Mouse (Mus musculus) forebrain, embryonic 10.5 days (tissue): ENCODE measurements around the gene Pgpep1. TPM values are rescaled to one million over a fixed set of nuclear protein-coding genes. Genes with fewer than 3 reads are reported as not detected.
A peak's percentile ranks its signal among the peaks of the same experiment; 100 is the strongest.

Experiments
- DNase-seq: peaks from one replicate; pipeline ENCODE4 v3.0.0-alpha.2; 2017; ENCODE audit warnings: low spot score; ENCODE audit errors: extremely low spot score
- H3K27ac ChIP-seq: fragments of 300-500 bp; sonication (generic); 2 replicates; pipeline ENCODE4 v1.5.1; 2016; ENCODE audit warnings: mild to moderate bottlenecking
- H3K27me3 ChIP-seq: fragments of 300-500 bp; sonication (generic); 2 replicates; pipeline ENCODE4 v1.6.1; 2016; ENCODE audit warnings: mild to moderate bottlenecking; ENCODE audit not compliant: poor library complexity, severe bottlenecking
- H3K36me3 ChIP-seq: fragments of 300-500 bp; sonication (generic); replicated peaks from 2 replicates; pipeline ENCODE4 v1.6.1; 2016; ENCODE audit warnings: mild to moderate bottlenecking, moderate library complexity
- H3K4me1 ChIP-seq: fragments of 300-500 bp; sonication (generic); 2 replicates; pipeline ENCODE4 v1.6.1; 2016
- H3K4me3 ChIP-seq: fragments of 300-500 bp; sonication (generic); 2 replicates; pipeline ENCODE4 v1.5.1; 2016; ENCODE audit warnings: mild to moderate bottlenecking, moderate library complexity
- H3K9me3 ChIP-seq: fragments of 300-500 bp; sonication (generic); 2 replicates; pipeline ENCODE4 v1.6.1; 2016; ENCODE audit warnings: mild to moderate bottlenecking, moderate library complexity
- WGBS: fragments of 180-500 bp; shearing (Covaris S2); methylation state at CpG from one replicate; pipeline ENCODE4 v1.1.7; 2016; 5-methylcytosine and 5-hydroxymethylcytosine counted together
- polyA plus RNA-seq: library from polyadenylated mRNA; unstranded; fragments of >200 nt; fragmentation: Nextera tagmentation; extraction: Ambion mirVana; gene quantifications from 2 replicates; pipeline ENCODE4 v1.2.1, GENCODE M21; 2016

Gene Pgpep1
- polyA plus RNA-seq, result 40.5 and 49.3 TPM in 2 replicates

DNA sequence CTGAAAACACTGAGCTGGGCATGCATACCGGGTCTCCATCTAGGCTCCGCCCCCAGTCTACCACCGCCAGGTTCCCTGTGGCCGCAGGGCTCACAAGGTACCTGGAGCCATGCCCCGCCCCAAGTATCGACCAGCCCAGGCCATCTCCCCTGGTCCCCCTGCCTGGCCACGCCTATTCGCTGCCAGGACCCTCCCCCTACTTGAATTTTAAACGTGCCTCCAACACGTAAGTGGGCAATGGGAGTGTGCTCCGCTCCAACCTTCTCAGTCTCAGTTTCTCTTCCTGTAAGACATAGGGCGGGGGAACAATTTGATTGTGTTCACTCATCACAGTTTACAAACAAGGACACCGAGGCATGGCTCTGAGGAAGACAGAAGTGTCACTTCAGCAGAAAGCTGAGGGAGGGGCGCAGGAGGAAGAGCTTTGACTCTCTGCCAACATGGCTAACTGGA is at the start of gene Pgpep1:
Pgpep1 (minus strand) TSS at position 116 of the 453 bp plus-strand sequence.
- Histone ChIP-seq H3K4me3 (peak within 1 kb of the TSS; percentile 78), H3K36me3 (peaks cover 12% of the 10 kb centered on the region), H3K4me1 (peaks cover 65% of the 10 kb centered on the region), H3K27me3 (no peaks in the 10 kb centered on the region), H3K27ac (peak within 1 kb of the TSS; percentile 89), H3K9me3 (no peaks in the 10 kb centered on the region)
- DNase-seq, result no peak
- WGBS, result 2% methylated on average over 14 of the region's 14 CpGs

DNA sequence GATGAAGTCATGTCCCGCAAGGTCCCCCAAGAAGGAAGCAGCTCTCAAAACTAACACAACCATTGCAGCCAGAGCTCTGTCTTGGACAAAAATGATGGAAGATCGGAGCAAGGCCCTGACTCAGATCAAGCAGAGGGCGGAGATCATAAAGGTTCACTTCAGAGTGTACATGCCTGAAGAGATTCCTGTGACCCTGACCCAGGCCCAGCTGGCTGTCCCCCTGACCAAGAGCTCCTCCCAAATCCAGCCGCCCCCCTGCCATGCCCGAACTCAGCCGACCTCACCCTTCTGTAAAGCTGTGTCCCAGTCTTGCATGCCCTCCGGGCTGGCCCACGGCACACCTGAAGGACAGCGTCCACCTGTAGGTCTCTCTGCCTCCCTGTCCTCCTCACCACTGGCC is 49.6 kb upstream of the Pgpep1 start:
- no peak overlapping the region for H3K27ac ChIP-seq
- WGBS, result 91% methylated on average over 9 of the region's 9 CpGs
- no peaks in the 10 kb centered on the region for H3K9me3 ChIP-seq
- DNase-seq, result no peak
- H3K36me3 ChIP-seq, result no peaks in the 10 kb centered on the region
- H3K27me3 ChIP-seq, result no peaks in the 10 kb centered on the region
- no peak overlapping the region for H3K4me3 ChIP-seq
- H3K4me1 ChIP-seq, result peaks cover 8% of the 10 kb centered on the region

GRCm38 (mm10) chr8:70708281-70708680 is 48.1 kb upstream of the Pgpep1 start:
- H3K4me1 ChIP-seq, result 0 out of 2 replicates have a peak, but pooled peaks cover 2% of the 10 kb centered on the region
- DNase-seq, result no peak
- WGBS, result 91% methylated on average over 14 of the region's 14 CpGs
- H3K36me3 ChIP-seq, result peaks cover 5% of the 10 kb centered on the region; the same call in 1 of the 2 replicates
- no peaks in the 10 kb centered on the region for H3K27me3 ChIP-seq
- H3K4me3 ChIP-seq, result no peak overlapping the region
- no peak overlapping the region for H3K27ac ChIP-seq
- no peaks in the 10 kb centered on the region for H3K9me3 ChIP-seq

- no peaks in the 10 kb centered on the region for H3K27me3 ChIP-seq
- H3K4me1 ChIP-seq, result peaks cover 38% of the 10 kb centered on the region
- peaks cover 28% of the 10 kb centered on the region for H3K36me3 ChIP-seq
- 87% methylated on average over 3 of the region's 3 CpGs for WGBS
- H3K9me3 ChIP-seq, result no peaks in the 10 kb centered on the region
- no peak for DNase-seq
- no peak within 1 kb of the TSS for H3K27ac ChIP-seq
- no peak within 1 kb of the TSS for H3K4me3 ChIP-seq
Observed at GRCm38 (mm10) chr8:70703287-70703686, 43.1 kb upstream of the Pgpep1 start, which contains the start of gene Iqcn. Gene Iqcn (plus strand): TSS chr8:70703457.

GRCm38 (mm10) chr8:70702842-70703182 is 42.6 kb upstream of the Pgpep1 start:
- H3K27ac ChIP-seq, result no peak overlapping the region
- no peak overlapping the region for H3K4me3 ChIP-seq
- no peaks in the 10 kb centered on the region for H3K27me3 ChIP-seq
- 91% methylated on average over 3 of the region's 3 CpGs for WGBS
- DNase-seq, result no peak
- H3K4me1 ChIP-seq, result peaks cover 43% of the 10 kb centered on the region
- peaks cover 28% of the 10 kb centered on the region for H3K36me3 ChIP-seq
- no peaks in the 10 kb centered on the region for H3K9me3 ChIP-seq

- Histone ChIP-seq H3K4me1 (peaks cover 49% of the 10 kb centered on the region), H3K27ac (no peak overlapping the region), H3K27me3 (no peaks in the 10 kb centered on the region), H3K4me3 (peak overlapping the region; percentile 97; the same call in 1 of the 2 replicates), H3K36me3 (peaks cover 28% of the 10 kb centered on the region), H3K9me3 (no peaks in the 10 kb centered on the region)
- 87% methylated on average over 2 of the region's 2 CpGs for WGBS
- DNase-seq, result no peak
Observed at GRCm38 (mm10) chr8:70701982-70702841, 42.0 kb upstream of the Pgpep1 start.

DNA sequence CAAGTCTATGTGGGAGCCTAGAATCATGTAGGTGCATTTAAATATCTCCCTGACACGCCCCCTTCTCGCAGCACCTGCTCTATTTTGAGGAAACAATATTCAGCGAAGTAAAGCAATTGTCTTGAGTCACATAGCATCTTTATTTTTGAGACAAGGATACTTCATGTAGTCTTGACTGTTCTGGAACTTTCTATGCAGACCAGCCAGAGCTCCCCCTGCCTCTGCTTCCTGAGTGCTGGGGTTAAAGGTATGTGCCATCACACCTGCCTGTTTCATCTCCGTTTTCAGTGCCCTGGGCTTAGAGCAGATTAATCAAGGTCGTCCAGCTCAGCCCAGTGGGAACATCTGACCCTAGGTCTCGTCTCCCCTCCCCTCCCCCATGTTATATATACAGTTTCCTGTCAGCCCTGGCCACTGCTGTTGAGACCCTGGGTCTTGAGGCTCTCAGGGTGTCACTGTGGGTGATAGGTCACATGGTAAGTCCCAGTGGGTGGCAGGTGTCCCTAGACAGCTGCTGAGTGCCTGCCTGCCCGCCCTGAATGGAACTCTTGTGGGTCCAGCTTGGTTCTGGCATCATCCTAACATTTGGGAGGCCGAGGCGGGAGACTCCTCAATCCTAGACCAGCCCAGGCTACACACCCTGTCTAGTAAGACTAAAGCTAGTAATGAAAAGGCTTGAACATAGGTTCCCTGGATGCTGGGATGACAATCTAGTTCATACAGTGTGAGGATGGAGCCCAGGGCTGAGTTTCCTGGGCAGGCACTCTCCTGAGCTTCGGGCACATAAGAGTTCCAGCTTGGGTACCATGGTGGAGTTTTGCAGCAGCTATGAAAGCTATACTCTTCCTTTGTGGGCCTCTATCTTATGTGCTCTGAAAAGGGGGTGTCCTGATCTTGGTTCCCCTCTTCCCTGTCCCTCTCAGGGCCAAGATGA is 41.1 kb upstream of the Pgpep1 start:
- peaks cover 28% of the 10 kb centered on the region for H3K36me3 ChIP-seq
- peak; percentile 45 for DNase-seq
- peaks cover 58% of the 10 kb centered on the region for H3K4me1 ChIP-seq
- H3K4me3 ChIP-seq, result peak overlapping the region; percentile 97
- 63% methylated on average over 10 of the region's 10 CpGs for WGBS
- no peaks in the 10 kb centered on the region for H3K9me3 ChIP-seq
- peak overlapping the region; percentile 99 for H3K27ac ChIP-seq
- H3K27me3 ChIP-seq, result no peaks in the 10 kb centered on the region

- Histone ChIP-seq H3K36me3 (peaks cover 28% of the 10 kb centered on the region), H3K27me3 (peaks cover 4% of the 10 kb centered on the region), H3K27ac (peak overlapping the region; percentile 99), H3K4me1 (peaks cover 65% of the 10 kb centered on the region), H3K9me3 (no peaks in the 10 kb centered on the region), H3K4me3 (peak overlapping the region; percentile 97)
- WGBS, result 0% methylated on average over 20 of the region's 20 CpGs
- DNase-seq, result peak; percentile 89
Observed at GRCm38 (mm10) chr8:70700555-70700922, 40.4 kb upstream of the Pgpep1 start.

GRCm38 (mm10) chr8:70699834-70700554 is 39.8 kb upstream of the Pgpep1 start:
- Histone ChIP-seq H3K4me1 (peaks cover 71% of the 10 kb centered on the region), H3K4me3 (peak overlapping the region; percentile 97), H3K27ac (peak overlapping the region; percentile 99), H3K27me3 (peaks cover 10% of the 10 kb centered on the region), H3K9me3 (no peaks in the 10 kb centered on the region), H3K36me3 (peaks cover 28% of the 10 kb centered on the region)
- under 1% methylated on average over 59 of the region's 59 CpGs for WGBS
- peak; percentile 81 for DNase-seq

GRCm38 (mm10) chr8:70699116-70699833 is 39.1 kb upstream of the Pgpep1 start:
- peaks cover 73% of the 10 kb centered on the region for H3K4me1 ChIP-seq
- H3K27me3 ChIP-seq, result peaks cover 15% of the 10 kb centered on the region
- peaks cover 28% of the 10 kb centered on the region for H3K36me3 ChIP-seq
- peak overlapping the region; percentile 99 for H3K27ac ChIP-seq
- H3K9me3 ChIP-seq, result no peaks in the 10 kb centered on the region
- under 1% methylated on average over 88 of the region's 89 CpGs for WGBS
- H3K4me3 ChIP-seq, result peak overlapping the region; percentile 97
- peak; percentile 72 for DNase-seq

- Histone ChIP-seq H3K36me3 (peaks cover 23% of the 10 kb centered on the region), H3K27ac (peak within 1 kb of the TSS; percentile 99), H3K4me3 (peak within 1 kb of the TSS; percentile 97), H3K4me1 (peaks cover 76% of the 10 kb centered on the region), H3K27me3 (peaks cover 15% of the 10 kb centered on the region), H3K9me3 (no peaks in the 10 kb centered on the region)
- peak; percentile 100 for DNase-seq
- under 1% methylated on average over 63 of the region's 69 CpGs for WGBS
Observed at GRCm38 (mm10) chr8:70698310-70699109, 38.3 kb upstream of the Pgpep1 start, which contains the start of gene Jund. Gene Jund (plus strand): TSS chr8:70698949.
